Mouse (Mus musculus) liver, adult 2 months (tissue): ENCODE measurements at regions not wholly inside any gene's neighbourhood (a gene's known extent, or its start where the extent isn't known, plus 50 kb on each side); places are given as distances from the start of the nearest gene placed in this dataset.
"Not testable (repeated sequence)": the region's sequence is repeated elsewhere in the genome, so short reads cannot be mapped to it uniquely, and the experiment has no call there.

Experiments used
- CTCF ChIP-seq: fragments of 200-500 bp; IDR thresholded peaks from 2 replicates; pipeline ENCODE4 v1.5.1; 2011; ENCODE audit warnings: low read depth, low read length, control low read depth
- POLR2A ChIP-seq: fragments of 200-500 bp; IDR thresholded peaks from 2 replicates; pipeline ENCODE4 v1.6.1; 2011; ENCODE audit warnings: low read length, control low read depth; ENCODE audit not compliant: insufficient read depth; ENCODE audit errors: extremely low read depth

GRCm38 (mm10) chr8:20429469-20429868 is 66.5 kb upstream of the Gm15319 start:
- not testable (repeated sequence) for TF ChIP-seq CTCF, POLR2A
